Comparison of ENCODE assay signal across 8 mouse cellular contexts in genomic region chr11:99231049-99231816, GRCm38 (mm10). TPM values are rescaled to one million over a fixed set of nuclear protein-coding genes. Genes with fewer than 3 reads are reported as not detected.
A peak's percentile ranks its signal among the peaks of the same experiment; 100 is the strongest.
DNase-seq lines count a peak whose midpoint lies in the region; ATAC-seq and TF ChIP-seq lines count a peak whose summit lies in the region.

No protein-coding gene starts in this region.

- ATAC-seq in lung, embryonic 15.5 days (ENCODE audit: borderline replicate concordance, extremely low read depth, low FRiP score, low TSS enrichment) = no peak; the same call in 1 of the 2 replicates
- ATAC-seq in embryonic facial prominence, embryonic 14.5 days (ENCODE audit: low read depth) = peak; percentile 35; the same call in 1 of the 2 replicates

- H3K27me3 ChIP-seq in lung, embryonic 15.5 days = no peaks in the 10 kb centered on the region
- no peaks in the 10 kb centered on the region for H3K27me3 ChIP-seq in embryonic facial prominence, embryonic 14.5 days (replicated peaks; ENCODE audit: control insufficient read depth, insufficient read depth, low read length)
- H3K27me3 ChIP-seq in limb, embryonic 10.5 days (ENCODE audit: low read depth, poor library complexity, severe bottlenecking) = no peaks in the 10 kb centered on the region

- no peak for TF ChIP-seq CTCF in olfactory bulb, adult 2 months (IDR thresholded peaks at IDR 0.05; ENCODE audit: insufficient read depth, low read depth, low read length)

- peak overlapping the region; percentile 81 for H3K4me3 ChIP-seq in lung, embryonic 15.5 days
- peak overlapping the region; percentile 88 for H3K4me3 ChIP-seq in embryonic facial prominence, embryonic 14.5 days (ENCODE audit: low read depth, low read length)
- peak overlapping the region; percentile 93 for H3K4me3 ChIP-seq in limb, embryonic 10.5 days
- H3K4me3 ChIP-seq in olfactory bulb, adult 2 months (ENCODE audit: insufficient read depth, low read depth, low read length) = peak overlapping the region; percentile 91

- peak overlapping the region; percentile 99 for H3K9ac ChIP-seq in lung, embryonic 15.5 days
- H3K9ac ChIP-seq in embryonic facial prominence, embryonic 14.5 days (ENCODE audit: low read depth, low read length) = peak overlapping the region; percentile 99

- peak overlapping the region; percentile 99 for H3K27ac ChIP-seq in lung, embryonic 15.5 days
- peak overlapping the region; percentile 100 for H3K27ac ChIP-seq in embryonic facial prominence, embryonic 14.5 days (replicated peaks; ENCODE audit: low read depth, low read length)
- peak overlapping the region; percentile 100 for H3K27ac ChIP-seq in limb, embryonic 10.5 days
- peak overlapping the region; percentile 92 for H3K27ac ChIP-seq in olfactory bulb, adult 2 months (ENCODE audit: insufficient read depth, low read depth, low read length)

- H3K36me3 ChIP-seq in lung, embryonic 15.5 days = peaks cover 15% of the 10 kb centered on the region
- peaks cover 18% of the 10 kb centered on the region for H3K36me3 ChIP-seq in embryonic facial prominence, embryonic 14.5 days (ENCODE audit: control insufficient read depth, insufficient read depth, low read length)
- H3K36me3 ChIP-seq in limb, embryonic 10.5 days = peaks cover 20% of the 10 kb centered on the region

- TF ChIP-seq POLR2A in olfactory bulb, adult 2 months (IDR thresholded peaks at IDR 0.05; ENCODE audit: insufficient read depth, low read depth, low read length) = no peak

- peaks cover 26% of the 10 kb centered on the region for H3K4me1 ChIP-seq in lung, embryonic 15.5 days
- H3K4me1 ChIP-seq in embryonic facial prominence, embryonic 14.5 days (ENCODE audit: control insufficient read depth, insufficient read depth, low read length) = peaks cover 22% of the 10 kb centered on the region
- peaks cover 20% of the 10 kb centered on the region for H3K4me1 ChIP-seq in limb, embryonic 10.5 days
- peaks cover 2% of the 10 kb centered on the region; the same call in 1 of the 2 replicates for H3K4me1 ChIP-seq in olfactory bulb, adult 2 months (ENCODE audit: control insufficient read depth, insufficient read depth, low read length)

- no peak for DNase-seq in lung, postnatal 25 days (ENCODE audit: low spot score)
- peak; percentile 69 for DNase-seq in embryonic facial prominence, embryonic 14.5 days (ENCODE audit: low spot score)
- DNase-seq in limb, embryonic 10.5 days (ENCODE audit: low spot score) = no peak
- no peak for DNase-seq in gastrocnemius, postnatal 10 days
- no peak for DNase-seq in layer of hippocampus, postnatal 14 days (ENCODE audit: low spot score in 2 of 2)
- no peak for DNase-seq in thymus, postnatal 0 days (ENCODE audit: low spot score)

- peak overlapping the region; percentile 64 for H3K4me2 ChIP-seq in lung, embryonic 15.5 days
- peak overlapping the region; percentile 76 for H3K4me2 ChIP-seq in embryonic facial prominence, embryonic 14.5 days (ENCODE audit: low read depth, low read length)

- WGBS in lung, embryonic 15.5 days = 17% methylated on average over 15 of the region's 15 CpGs
- 23% methylated on average over 15 of the region's 15 CpGs for WGBS in embryonic facial prominence, embryonic 14.5 days
- 31% methylated on average over 15 of the region's 15 CpGs for WGBS in limb, embryonic 10.5 days
- 17% methylated on average over 15 of the region's 15 CpGs for WGBS in olfactory bulb, adult 2 months

- no peaks in the 10 kb centered on the region for H3K9me3 ChIP-seq in lung, embryonic 15.5 days
- no peaks in the 10 kb centered on the region for H3K9me3 ChIP-seq in embryonic facial prominence, embryonic 14.5 days (ENCODE audit: control insufficient read depth, low read length)
- no peaks in the 10 kb centered on the region for H3K9me3 ChIP-seq in limb, embryonic 10.5 days (replicated peaks)

RNA-seq across cellular contexts. Expression of gene Smarce1, which starts 0.4 kb away (rescaled TPM):
- polyA plus RNA-seq in lung, embryonic 15.5 days (2015; fragmentation: Nextera tagmentation; extraction: Ambion mirVana) = 217 and 224 TPM in 2 replicates
- 130 and 146 TPM in 2 replicates for polyA plus RNA-seq in embryonic facial prominence, embryonic 14.5 days (2014; fragmentation: Nextera tagmentation; extraction: Ambion mirVana)
- polyA plus RNA-seq in limb, embryonic 10.5 days (2016; fragmentation: Nextera tagmentation; extraction: Ambion mirVana) = 352 and 394 TPM in 2 replicates
- 488 TPM in 1 of 2 replicates, not detected in the other for polyA plus RNA-seq in olfactory bulb, adult 2 months (2012; ENCODE audit: insufficient read depth, insufficient read length, low replicate concordance, missing spikeins)
- total RNA-seq in gastrocnemius, postnatal 10 days (2021) = 10 to 100 TPM; 55.5 to 63.5 TPM
- 10 to 100 TPM; 75.4 to 80.2 TPM for total RNA-seq in layer of hippocampus, postnatal 14 days (2021)
- polyA plus RNA-seq in thymus, postnatal 0 days (2015; fragmentation: Nextera tagmentation; extraction: Ambion mirVana) = 227 and 240 TPM in 2 replicates

RNA-seq across cellular contexts. Expression of gene Krt222, which starts 12.7 kb away (rescaled TPM):
- 0.33 and 0.55 TPM in 2 replicates for polyA plus RNA-seq in lung, embryonic 15.5 days (2015; fragmentation: Nextera tagmentation; extraction: Ambion mirVana)
- 0.66 and 0.70 TPM in 2 replicates for polyA plus RNA-seq in embryonic facial prominence, embryonic 14.5 days (2014; fragmentation: Nextera tagmentation; extraction: Ambion mirVana)
- polyA plus RNA-seq in limb, embryonic 10.5 days (2016; fragmentation: Nextera tagmentation; extraction: Ambion mirVana) = 0.20 and 0.25 TPM in 2 replicates
- polyA plus RNA-seq in olfactory bulb, adult 2 months (2012; ENCODE audit: insufficient read depth, insufficient read length, low replicate concordance, missing spikeins) = not detected in 2 replicates
- 10 to 100 TPM in 1 of 2 experiments, 1 to 10 TPM in 1; 9.3 to 11.7 TPM for total RNA-seq in gastrocnemius, postnatal 10 days (2021)
- total RNA-seq in layer of hippocampus, postnatal 14 days (2021) = 10 to 100 TPM; 28.4 to 32.8 TPM
- polyA plus RNA-seq in thymus, postnatal 0 days (2015; fragmentation: Nextera tagmentation; extraction: Ambion mirVana) = 1.7 and 2.0 TPM in 2 replicates

RNA-seq across cellular contexts. Expression of gene Krt24, which starts 53.8 kb away (rescaled TPM):
- not detected in 2 replicates for polyA plus RNA-seq in lung, embryonic 15.5 days (2015; fragmentation: Nextera tagmentation; extraction: Ambion mirVana)
- 0.10 and 0.26 TPM in 2 replicates for polyA plus RNA-seq in embryonic facial prominence, embryonic 14.5 days (2014; fragmentation: Nextera tagmentation; extraction: Ambion mirVana)
- polyA plus RNA-seq in limb, embryonic 10.5 days (2016; fragmentation: Nextera tagmentation; extraction: Ambion mirVana) = 0.23 TPM in 1 of 2 replicates, not detected in the other
- polyA plus RNA-seq in olfactory bulb, adult 2 months (2012; ENCODE audit: insufficient read depth, insufficient read length, low replicate concordance, missing spikeins) = not detected in 2 replicates
- not detected for total RNA-seq in gastrocnemius, postnatal 10 days (2021)
- total RNA-seq in layer of hippocampus, postnatal 14 days (2021) = not detected
- 0.72 and 0.75 TPM in 2 replicates for polyA plus RNA-seq in thymus, postnatal 0 days (2015; fragmentation: Nextera tagmentation; extraction: Ambion mirVana)
